Mouse (Mus musculus) kidney, adult 2 months (tissue): ENCODE results near the gene Rbm10.

ENCODE experiments used
- CTCF ChIP-seq: fragments of 200-500 bp; conservative IDR thresholded peaks from 2 replicates; pipeline ENCODE4 v1.5.1; 2011; ENCODE audit warnings: low read depth, mild to moderate bottlenecking, control low read depth, low read length, moderate library complexity, mixed read lengths; ENCODE audit not compliant: insufficient read depth, insufficient read length
- POLR2A ChIP-seq: fragments of 200-500 bp; IDR thresholded peaks from one replicate; pipeline ENCODE4 v1.6.1; 2011; ENCODE audit warnings: low read depth, low read length, control low read depth

DNA sequence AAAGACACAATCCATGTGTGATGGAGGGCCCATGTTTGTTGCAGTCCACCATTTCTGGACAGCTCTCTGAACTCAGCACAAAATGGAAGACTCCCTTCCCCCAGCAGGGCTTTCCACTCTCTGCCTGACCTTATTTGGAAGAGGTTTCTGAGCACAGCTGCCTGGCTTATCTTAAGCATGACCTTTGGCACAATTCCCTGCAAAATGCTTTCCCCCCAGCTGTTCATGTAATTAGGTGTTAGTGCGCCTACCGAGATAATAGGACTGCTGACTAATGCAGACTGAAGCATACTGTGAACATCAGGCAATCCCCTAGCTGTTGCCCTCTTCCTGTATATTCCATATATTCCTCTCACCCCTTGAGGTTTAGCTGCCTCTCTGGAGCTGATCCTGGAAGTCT is 46.3 kb upstream of the Rbm10 start:
- TF ChIP-seq POLR2A (no peak), CTCF (no peak)
